Mouse (Mus musculus) heart, postnatal 4 days (tissue): ENCODE data around the gene Olfr749. TPM values are rescaled to one million over a fixed set of nuclear protein-coding genes. Genes with fewer than 3 reads are reported as not detected.
"Not testable (repeated sequence)": the region's sequence is repeated elsewhere in the genome, so short reads cannot be mapped to it uniquely, and the experiment has no call there.

Experiments
- DNase-seq: peaks from one replicate; pipeline ENCODE4 v3.0.0; 2021
- total RNA-seq, 2 experiments: library from RNA; stranded (reverse); gene quantifications; 2 replicates each; pipeline ENCODE4 v1.2.3; 2021

Gene Olfr749
- total RNA-seq = not detected

- no peak for DNase-seq
Measured at GRCm38 (mm10) chr14:50744994-50745393, at the start of gene Olfr749. Gene Olfr749, minus strand, starts transcription at chr14:50745094.

GRCm38 (mm10) chr14:50788157-50788556, 43.3 kb upstream of the Olfr749 start:
- no peak for DNase-seq

- peak; percentile 93 for DNase-seq
Measured at GRCm38 (mm10) chr14:50785251-50785637, 40.4 kb upstream of the Olfr749 start, which contains the start of gene Ttc5. Gene Ttc5, minus strand, starts transcription at chr14:50785519.

GRCm38 (mm10) chr14:50784391-50785250, 39.7 kb upstream of the Olfr749 start:
- no peak for DNase-seq

GRCm38 (mm10) chr14:50782166-50782565, 37.3 kb upstream of the Olfr749 start:
- no peak for DNase-seq

GRCm38 (mm10) chr14:50771342-50771741, 26.4 kb upstream of the Olfr749 start:
- DNase-seq = no peak

- DNase-seq = no peak
Measured at GRCm38 (mm10) chr14:50765736-50766135, 20.8 kb upstream of the Olfr749 start.

GRCm38 (mm10) chr14:50758416-50759085, 13.7 kb upstream of the Olfr749 start:
- DNase-seq = no peak

GRCm38 (mm10) chr14:50741584-50741983, 3.3 kb downstream of the Olfr749 start:
- DNase-seq = no peak

GRCm38 (mm10) chr14:50740334-50740733, 4.6 kb downstream of the Olfr749 start:
- no peak for DNase-seq

GRCm38 (mm10) chr14:50722371-50722770, 22.5 kb downstream of the Olfr749 start:
- DNase-seq = not testable (repeated sequence)

GRCm38 (mm10) chr14:50719875-50720274, 25.0 kb downstream of the Olfr749 start:
- DNase-seq = peak; percentile 20

GRCm38 (mm10) chr14:50707073-50707472, 37.8 kb downstream of the Olfr749 start, which contains the start of gene Olfr748:
Gene Olfr748, plus strand, starts transcription at chr14:50707373.
- no peak for DNase-seq

- no peak for DNase-seq
Measured at GRCm38 (mm10) chr14:50693106-50693505, 51.8 kb downstream of the Olfr749 start, which contains the start of gene Olfr747. Gene Olfr747, minus strand, starts transcription at chr14:50693206.

Other genes starting within 250 kb of the Olfr749 start
- gene Olfr742, start 241.5 kb downstream of the Olfr749 start, total RNA-seq = not detected
- gene Olfr743, start 223.3 kb downstream of the Olfr749 start, total RNA-seq = not detected
- gene Olfr744, start 130.2 kb downstream of the Olfr749 start, total RNA-seq = not detected
- not detected for gene Olfr745, start 105.7 kb downstream of the Olfr749 start, total RNA-seq
- not detected for gene Olfr746, start 98.0 kb downstream of the Olfr749 start, total RNA-seq
- gene Olfr747, start 51.9 kb downstream of the Olfr749 start, total RNA-seq = not detected
- not detected for gene Olfr748, start 37.7 kb downstream of the Olfr749 start, total RNA-seq
- gene Ttc5, start 40.4 kb upstream of the Olfr749 start, total RNA-seq = 10 to 100 TPM; 30.7 to 31.2 TPM
- gene Ccnb1ip1, start 62.6 kb upstream of the Olfr749 start, total RNA-seq = under 1 TPM in 1 of 2 experiments, not detected in 1; 0.18 TPM
- gene Parp2, start 62.7 kb upstream of the Olfr749 start, total RNA-seq = 10 to 100 TPM; 25.5 to 26.8 TPM
- 10 to 100 TPM in 1 of 2 experiments, 1 to 10 TPM in 1; 9.3 to 12.3 TPM for gene Tep1, start 125.5 kb upstream of the Olfr749 start, total RNA-seq
- gene Klhl33, start 152.4 kb upstream of the Olfr749 start, total RNA-seq = 1 to 10 TPM in 1 of 2 experiments, under 1 TPM in 1; 0.86 to 1.1 TPM
- 10 to 100 TPM; 64.2 to 65.8 TPM for gene Osgep, start 179.8 kb upstream of the Olfr749 start, total RNA-seq
- gene Apex1, start 179.9 kb upstream of the Olfr749 start, total RNA-seq = 10 to 100 TPM; 49.5 to 52.9 TPM
- 10 to 100 TPM; 25.7 to 27.2 TPM for gene Pip4p1, start 185.8 kb upstream of the Olfr749 start, total RNA-seq
- 10 to 100 TPM; 11.1 to 13.9 TPM for gene Pnp, start 186.0 kb upstream of the Olfr749 start, total RNA-seq
- 10 to 100 TPM; 11.1 to 15.0 TPM for gene Gm49342, start 199.4 kb upstream of the Olfr749 start, total RNA-seq
- gene Pnp2, start 210.9 kb upstream of the Olfr749 start, total RNA-seq = 1 to 10 TPM in 1 of 2 experiments, under 1 TPM in 1; 0.81 to 1.2 TPM